Mouse (Mus musculus) frontal cortex, postnatal 36 days (tissue): Measurements from ENCODE around the gene Bdh1.
A peak's percentile ranks its signal among the peaks of the same experiment; 100 is the strongest.

Source experiments
- DNase-seq, 2 experiments: peaks; one replicate each; pipeline ENCODE4 v3.0.0; 2022; ENCODE audit warnings: low spot score in 2 of 2

Gene Bdh1

GRCm38 (mm10) chr16:31428675-31429470 is 6.8 kb downstream of the Bdh1 start:
- DNase-seq: peak; percentile 88 to 93

- peak; percentile 97 to 98 for DNase-seq
Observed at GRCm38 (mm10) chr16:31429471-31430155, 7.5 kb downstream of the Bdh1 start.

GRCm38 (mm10) chr16:31433466-31434110 is 11.5 kb downstream of the Bdh1 start:
- DNase-seq: no peak

- DNase-seq: no peak
Observed at GRCm38 (mm10) chr16:31435146-31435545, 13.1 kb downstream of the Bdh1 start.

GRCm38 (mm10) chr16:31436085-31436484 is 14.0 kb downstream of the Bdh1 start:
- no peak for DNase-seq

- no peak for DNase-seq
Observed at GRCm38 (mm10) chr16:31437358-31437757, 15.3 kb downstream of the Bdh1 start.

GRCm38 (mm10) chr16:31439529-31439928 is 17.4 kb downstream of the Bdh1 start:
- DNase-seq: no peak

- no peak for DNase-seq
Observed at GRCm38 (mm10) chr16:31440046-31440445, 18.0 kb downstream of the Bdh1 start.

GRCm38 (mm10) chr16:31444521-31444920 is 22.4 kb downstream of the Bdh1 start:
- DNase-seq: no peak

GRCm38 (mm10) chr16:31446067-31446853 is 24.2 kb downstream of the Bdh1 start:
- no peak for DNase-seq

- DNase-seq: no peak
Observed at GRCm38 (mm10) chr16:31449973-31450372, 27.9 kb downstream of the Bdh1 start.

GRCm38 (mm10) chr16:31451235-31451634 is 29.2 kb downstream of the Bdh1 start:
- DNase-seq: no peak

GRCm38 (mm10) chr16:31452467-31452866 is 30.4 kb downstream of the Bdh1 start:
- no peak for DNase-seq

- DNase-seq: no peak
Observed at GRCm38 (mm10) chr16:31454013-31454412, 31.9 kb downstream of the Bdh1 start.

GRCm38 (mm10) chr16:31455276-31456045 is 33.4 kb downstream of the Bdh1 start:
- no peak for DNase-seq

- DNase-seq: peak; percentile 81 to 86
Observed at GRCm38 (mm10) chr16:31458229-31458918, 36.3 kb downstream of the Bdh1 start.

- peak; percentile 52 to 63 for DNase-seq
Observed at GRCm38 (mm10) chr16:31459968-31460461, 37.9 kb downstream of the Bdh1 start.

- DNase-seq: no peak
Observed at GRCm38 (mm10) chr16:31460506-31460905, 38.4 kb downstream of the Bdh1 start.

- no peak for DNase-seq
Observed at GRCm38 (mm10) chr16:31461046-31461445, 39.0 kb downstream of the Bdh1 start.

GRCm38 (mm10) chr16:31462113-31462687 is 40.1 kb downstream of the Bdh1 start:
- no peak for DNase-seq
